Mouse (Mus musculus): Measurements from ENCODE around the gene Rab27a. TPM values are rescaled to one million over a fixed set of nuclear protein-coding genes. Genes with fewer than 3 reads are reported as not detected.

Gene Rab27a
- polyA plus RNA-seq, 1 experiment from 2014 or later, result 6.8 TPM

- Histone ChIP-seq H3K9me3 (replicated peaks; ENCODE audit: control insufficient read depth, low read length) (no peaks in the 10 kb centered on the region), H3K4me2 (ENCODE audit: low read depth, low read length) (no peak overlapping the region), H3K27me3 (ENCODE audit: control insufficient read depth, insufficient read depth, low read depth, low read length) (no peaks in the 10 kb centered on the region), H3K27ac (ENCODE audit: low read length) (no peak overlapping the region), H3K36me3 (ENCODE audit: control insufficient read depth, insufficient read depth) (no peaks in the 10 kb centered on the region), H3K9ac (ENCODE audit: low read depth, low read length) (no peak overlapping the region), H3K4me1 (ENCODE audit: control insufficient read depth, low read depth, low read length) (no peaks in the 10 kb centered on the region), H3K4me3 (ENCODE audit: low read depth, low read length) (no peak overlapping the region)
- no peak for ATAC-seq (ENCODE audit: low read depth)
- 56% methylated on average over 10 of the region's 10 CpGs for WGBS (ENCODE audit: insufficient replicate concordance)
Measured at GRCm38 (mm10) chr9:73055441-73055911, 10.8 kb downstream of the Rab27a start.

- Histone ChIP-seq H3K9ac (ENCODE audit: low read depth, low read length) (no peak overlapping the region), H3K27ac (ENCODE audit: low read length) (no peak overlapping the region), H3K36me3 (ENCODE audit: control insufficient read depth, insufficient read depth) (no peaks in the 10 kb centered on the region), H3K4me2 (ENCODE audit: low read depth, low read length) (no peak overlapping the region), H3K9me3 (replicated peaks; ENCODE audit: control insufficient read depth, low read length) (no peaks in the 10 kb centered on the region), H3K27me3 (ENCODE audit: control insufficient read depth, insufficient read depth, low read depth, low read length) (no peaks in the 10 kb centered on the region), H3K4me1 (ENCODE audit: control insufficient read depth, low read depth, low read length) (no peaks in the 10 kb centered on the region), H3K4me3 (ENCODE audit: low read depth, low read length) (no peak overlapping the region)
- no peak for ATAC-seq (ENCODE audit: low read depth)
- WGBS (ENCODE audit: insufficient replicate concordance), result 76% methylated on average over 4 of the region's 4 CpGs
Measured at GRCm38 (mm10) chr9:73059224-73059623, 14.6 kb downstream of the Rab27a start.

GRCm38 (mm10) chr9:73063621-73064290 is 19.1 kb downstream of the Rab27a start:
- ATAC-seq (ENCODE audit: low read depth), result no peak
- Histone ChIP-seq H3K4me3 (ENCODE audit: low read depth, low read length) (no peak overlapping the region), H3K4me1 (ENCODE audit: control insufficient read depth, low read depth, low read length) (peaks cover 7% of the 10 kb centered on the region), H3K36me3 (ENCODE audit: control insufficient read depth, insufficient read depth) (no peaks in the 10 kb centered on the region), H3K9me3 (replicated peaks; ENCODE audit: control insufficient read depth, low read length) (no peaks in the 10 kb centered on the region), H3K27me3 (ENCODE audit: control insufficient read depth, insufficient read depth, low read depth, low read length) (no peaks in the 10 kb centered on the region), H3K9ac (ENCODE audit: low read depth, low read length) (no peak overlapping the region), H3K27ac (ENCODE audit: low read length) (no peak overlapping the region), H3K4me2 (ENCODE audit: low read depth, low read length) (no peak overlapping the region)
- 61% methylated on average over 15 of the region's 15 CpGs for WGBS (ENCODE audit: insufficient replicate concordance)

- no peak overlapping the region for H3K9ac ChIP-seq (ENCODE audit: low read depth, low read length)
- 19% methylated on average over 10 of the region's 10 CpGs for WGBS (ENCODE audit: insufficient replicate concordance)
Measured at GRCm38 (mm10) chr9:73067086-73067485, 22.4 kb downstream of the Rab27a start.

DNA sequence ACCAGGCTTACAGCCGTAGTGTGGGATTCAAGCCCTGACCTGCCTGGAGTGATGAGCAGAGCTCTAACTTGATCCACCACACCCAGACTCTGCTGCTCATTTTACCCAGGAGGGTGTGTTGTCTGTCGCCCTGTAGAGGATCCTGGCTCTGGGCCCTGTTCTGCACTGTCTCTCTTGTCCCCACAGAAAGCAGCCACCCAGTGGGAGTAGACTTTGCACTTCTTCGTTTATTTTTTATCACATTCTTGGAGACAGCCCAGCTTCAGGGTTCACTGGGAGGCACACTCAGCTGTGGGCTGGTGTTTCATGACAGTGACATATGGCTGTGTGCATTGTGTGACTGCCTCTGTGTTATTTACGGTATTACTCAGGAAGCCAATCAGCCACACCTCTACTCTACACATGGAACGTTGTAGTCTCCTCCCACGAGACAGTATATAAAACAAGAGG is 23.6 kb downstream of the Rab27a start:
- Histone ChIP-seq H3K27me3 (ENCODE audit: control insufficient read depth, insufficient read depth, low read depth, low read length) (no peaks in the 10 kb centered on the region), H3K36me3 (ENCODE audit: control insufficient read depth, insufficient read depth) (no peaks in the 10 kb centered on the region), H3K9ac (ENCODE audit: low read depth, low read length) (no peak overlapping the region), H3K4me3 (ENCODE audit: low read depth, low read length) (no peak overlapping the region), H3K4me1 (ENCODE audit: control insufficient read depth, low read depth, low read length) (peaks cover 10% of the 10 kb centered on the region), H3K27ac (ENCODE audit: low read length) (peak overlapping the region; percentile 37), H3K4me2 (ENCODE audit: low read depth, low read length) (no peak overlapping the region), H3K9me3 (replicated peaks; ENCODE audit: control insufficient read depth, low read length) (no peaks in the 10 kb centered on the region)
- WGBS (ENCODE audit: insufficient replicate concordance), result 17% methylated on average over 6 of the region's 6 CpGs
- peak; percentile 47; the same call in 1 of the 2 replicates for ATAC-seq (ENCODE audit: low read depth)

More at GRCm38 (mm10) chr9:73067086-73067485, 22.4 kb downstream of the Rab27a start:
- Histone ChIP-seq H3K4me3 (ENCODE audit: low read depth, low read length) (no peak overlapping the region; the same call in 1 of the 2 replicates), H3K27me3 (ENCODE audit: control insufficient read depth, insufficient read depth, low read depth, low read length) (no peaks in the 10 kb centered on the region), H3K4me1 (ENCODE audit: control insufficient read depth, low read depth, low read length) (peaks cover 10% of the 10 kb centered on the region), H3K36me3 (ENCODE audit: control insufficient read depth, insufficient read depth) (no peaks in the 10 kb centered on the region), H3K4me2 (ENCODE audit: low read depth, low read length) (peak overlapping the region; percentile 31), H3K9me3 (replicated peaks; ENCODE audit: control insufficient read depth, low read length) (no peaks in the 10 kb centered on the region), H3K27ac (ENCODE audit: low read length) (no peak overlapping the region)
- ATAC-seq (ENCODE audit: low read depth), result peak; percentile 64; the same call in 1 of the 2 replicates

- peaks cover 10% of the 10 kb centered on the region for H3K4me1 ChIP-seq (ENCODE audit: control insufficient read depth, low read depth, low read length)
- no peak overlapping the region for H3K9ac ChIP-seq (ENCODE audit: low read depth, low read length)
- no peaks in the 10 kb centered on the region for H3K27me3 ChIP-seq (ENCODE audit: control insufficient read depth, insufficient read depth, low read depth, low read length)
- H3K36me3 ChIP-seq (ENCODE audit: control insufficient read depth, insufficient read depth), result no peaks in the 10 kb centered on the region
- ATAC-seq (ENCODE audit: low read depth), result peak; percentile 47; the same call in 1 of the 2 replicates
- no peak overlapping the region for H3K4me2 ChIP-seq (ENCODE audit: low read depth, low read length)
- no peak overlapping the region for H3K27ac ChIP-seq (ENCODE audit: low read length)
- H3K9me3 ChIP-seq (replicated peaks; ENCODE audit: control insufficient read depth, low read length), result no peaks in the 10 kb centered on the region
- H3K4me3 ChIP-seq (ENCODE audit: low read depth, low read length), result no peak overlapping the region
- WGBS (ENCODE audit: insufficient replicate concordance), result 26% methylated on average over 6 of the region's 6 CpGs
Measured at GRCm38 (mm10) chr9:73068688-73069087, 24.0 kb downstream of the Rab27a start.

GRCm38 (mm10) chr9:73070971-73071659 is 26.5 kb downstream of the Rab27a start:
- H3K4me2 ChIP-seq (ENCODE audit: low read depth, low read length), result no peak overlapping the region
- H3K27ac ChIP-seq (ENCODE audit: low read length), result no peak overlapping the region
- H3K4me3 ChIP-seq (ENCODE audit: low read depth, low read length), result no peak overlapping the region
- WGBS (ENCODE audit: insufficient replicate concordance), result 26% methylated on average over 10 of the region's 10 CpGs
- H3K4me1 ChIP-seq (ENCODE audit: control insufficient read depth, low read depth, low read length), result peaks cover 10% of the 10 kb centered on the region
- ATAC-seq (ENCODE audit: low read depth), result no peak
- H3K9me3 ChIP-seq (replicated peaks; ENCODE audit: control insufficient read depth, low read length), result no peaks in the 10 kb centered on the region
- H3K9ac ChIP-seq (ENCODE audit: low read depth, low read length), result no peak overlapping the region
- H3K27me3 ChIP-seq (ENCODE audit: control insufficient read depth, insufficient read depth, low read depth, low read length), result no peaks in the 10 kb centered on the region
- no peaks in the 10 kb centered on the region for H3K36me3 ChIP-seq (ENCODE audit: control insufficient read depth, insufficient read depth)

- no peak for ATAC-seq (ENCODE audit: low read depth)
- 40% methylated on average over 8 of the region's 8 CpGs for WGBS (ENCODE audit: insufficient replicate concordance)
- Histone ChIP-seq H3K27me3 (ENCODE audit: control insufficient read depth, insufficient read depth, low read depth, low read length) (no peaks in the 10 kb centered on the region), H3K9me3 (replicated peaks; ENCODE audit: control insufficient read depth, low read length) (no peaks in the 10 kb centered on the region), H3K4me3 (ENCODE audit: low read depth, low read length) (no peak overlapping the region), H3K27ac (ENCODE audit: low read length) (no peak overlapping the region), H3K4me1 (ENCODE audit: control insufficient read depth, low read depth, low read length) (peaks cover 10% of the 10 kb centered on the region), H3K9ac (ENCODE audit: low read depth, low read length) (no peak overlapping the region), H3K4me2 (ENCODE audit: low read depth, low read length) (no peak overlapping the region), H3K36me3 (ENCODE audit: control insufficient read depth, insufficient read depth) (no peaks in the 10 kb centered on the region)
Measured at GRCm38 (mm10) chr9:73072426-73072825, 27.8 kb downstream of the Rab27a start.

DNA sequence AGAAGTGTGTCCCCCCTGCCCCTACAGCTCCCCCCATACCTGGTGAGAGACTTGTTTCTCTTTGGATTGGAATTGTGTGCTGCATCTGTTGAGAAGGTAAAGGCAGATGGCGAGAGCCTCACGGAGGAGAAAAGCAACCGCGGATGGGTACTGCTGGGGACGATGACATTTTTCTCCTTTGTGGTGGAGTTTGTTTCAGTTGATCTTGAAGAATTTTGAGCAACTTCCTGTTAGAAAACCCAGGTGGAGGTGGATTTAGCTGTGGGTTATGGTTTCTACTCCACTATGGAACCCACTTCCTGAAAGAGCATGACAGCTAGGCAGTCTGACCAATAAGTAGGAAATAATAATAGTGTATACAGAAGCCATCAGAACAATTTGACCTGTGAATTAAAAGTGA is 28.5 kb downstream of the Rab27a start:
- 0 out of 2 replicates have a peak overlapping the region, but pooled peaks have one; percentile 8 for H3K27ac ChIP-seq (ENCODE audit: low read length)
- H3K9ac ChIP-seq (ENCODE audit: low read depth, low read length), result no peak overlapping the region
- H3K36me3 ChIP-seq (ENCODE audit: control insufficient read depth, insufficient read depth), result no peaks in the 10 kb centered on the region
- peaks cover 4% of the 10 kb centered on the region; the same call in 1 of the 2 replicates for H3K4me1 ChIP-seq (ENCODE audit: control insufficient read depth, low read depth, low read length)
- no peak for ATAC-seq (ENCODE audit: low read depth)
- 33% methylated on average over 5 of the region's 5 CpGs for WGBS (ENCODE audit: insufficient replicate concordance)
- H3K4me3 ChIP-seq (ENCODE audit: low read depth, low read length), result no peak overlapping the region
- no peaks in the 10 kb centered on the region for H3K27me3 ChIP-seq (ENCODE audit: control insufficient read depth, insufficient read depth, low read depth, low read length)
- no peak overlapping the region for H3K4me2 ChIP-seq (ENCODE audit: low read depth, low read length)
- H3K9me3 ChIP-seq (replicated peaks; ENCODE audit: control insufficient read depth, low read length), result no peaks in the 10 kb centered on the region

Data from liver, embryonic 16.5 days (tissue).